In genomic region chr3:38491702-38492101, GRCm38 (mm10) we compare ENCODE assay signal across 28 mouse cellular contexts. TPM values are rescaled to one million over a fixed set of nuclear protein-coding genes. Genes with fewer than 3 reads are reported as not detected.
DNase-seq lines count a peak whose midpoint lies in the region; ATAC-seq and TF ChIP-seq lines count a peak whose summit lies in the region.
"Had no signal": no experiment of that assay in that cellular context is flagged by ENCODE, and none has a peak within 500 bp of the region (broad histone marks: within the 10 kb centered on the region; RNA-seq: fewer than 3 reads in every experiment).

No protein-coding gene starts in this region.

- H3K27ac ChIP-seq in lung, embryonic 14.5 days (ENCODE audit: low read depth) = no peak overlapping the region
- H3K27ac ChIP-seq in CH12.LX (ENCODE audit: insufficient read depth, low read depth) = no peak overlapping the region
- no peak overlapping the region for H3K27ac ChIP-seq in forebrain, embryonic 16.5 days (ENCODE audit: low read length)
- H3K27ac ChIP-seq: hindbrain, embryonic 10.5 days; hindbrain, embryonic 15.5 days; kidney, postnatal 0 days; layer of hippocampus, adult 2 months; limb, embryonic 13.5 days; macrophage; midbrain, embryonic 10.5 days; neural tube, embryonic 12.5 days had no signal

- no peak overlapping the region for H3K9ac ChIP-seq in lung, embryonic 14.5 days
- H3K9ac ChIP-seq in CH12.LX (ENCODE audit: insufficient read depth, low read depth) = no peak overlapping the region
- H3K9ac ChIP-seq in forebrain, embryonic 16.5 days (replicated peaks; ENCODE audit: low read depth, low read length) = no peak overlapping the region
- H3K9ac ChIP-seq: forebrain, postnatal 0 days; hindbrain, embryonic 15.5 days; limb, embryonic 13.5 days; neural tube, embryonic 12.5 days had no signal

- no peaks in the 10 kb centered on the region for H3K79me2 ChIP-seq in CH12.LX (replicated peaks; ENCODE audit: control insufficient read depth, extremely low read depth, insufficient read depth, poor library complexity, severe bottlenecking)

- intact Hi-C loops in heart, postnatal 10 days (cut with DNase I) = no loop called here

- WGBS in lung, embryonic 14.5 days = 68% methylated on average over 3 of the region's 3 CpGs
- WGBS in large intestine, adult 2 months = 30% methylated on average over 3 of the region's 3 CpGs
- WGBS in forebrain, embryonic 16.5 days = 83% methylated on average over 3 of the region's 3 CpGs

- no peak for TF ChIP-seq CTCF in lung, embryonic 14.5 days (IDR thresholded peaks at IDR 0.05; ENCODE audit: low read depth)
- TF ChIP-seq CTCF in CH12.LX (conservative IDR thresholded peaks at IDR 0.05 in 1 of 2, IDR thresholded peaks at IDR 0.05 in 1 of 2; ENCODE audit: low read depth in 2 of 2, low read length in 2 of 2) = no peak

- ATAC-seq in lung, embryonic 14.5 days (ENCODE audit: insufficient read depth) = no peak
- no peak for ATAC-seq in forebrain, embryonic 16.5 days
- ATAC-seq: forebrain, postnatal 0 days; midbrain, embryonic 16.5 days; Patski had no signal

- no peak overlapping the region for H3K4me3 ChIP-seq in lung, embryonic 14.5 days (ENCODE audit: low read depth, low read length)
- no peak overlapping the region for H3K4me3 ChIP-seq in CH12.LX (replicated peaks in 1 of 3; ENCODE audit: low read depth in 2 of 3, low read length in 2 of 3, poor library complexity in 1 of 3)
- no peak overlapping the region for H3K4me3 ChIP-seq in forebrain, embryonic 16.5 days (replicated peaks; ENCODE audit: low read length)
- H3K4me3 ChIP-seq: erythroblast, embryonic 14.5 days; hindbrain, embryonic 10.5 days; hindbrain, embryonic 15.5 days; layer of hippocampus, adult 2 months; limb, embryonic 13.5 days; midbrain, embryonic 10.5 days; myocyte; neural tube, embryonic 12.5 days had no signal

- no peak overlapping the region for H3K4me2 ChIP-seq in lung, embryonic 14.5 days
- H3K4me2 ChIP-seq in CH12.LX (ENCODE audit: insufficient read depth, low read depth, poor library complexity, severe bottlenecking) = no peak overlapping the region
- no peak overlapping the region for H3K4me2 ChIP-seq in forebrain, embryonic 16.5 days (ENCODE audit: low read length)
- H3K4me2 ChIP-seq: hindbrain, embryonic 15.5 days; limb, embryonic 13.5 days; liver, embryonic 11.5 days; neural tube, embryonic 12.5 days had no signal

- no peaks in the 10 kb centered on the region for H3K4me1 ChIP-seq in lung, embryonic 14.5 days (ENCODE audit: insufficient read depth)
- peaks cover 13 to 17% of the 10 kb centered on the region in 2 experiments for H3K4me1 ChIP-seq in CH12.LX (ENCODE audit: control insufficient read depth in 1 of 2, insufficient read depth in 2 of 2)
- no peaks in the 10 kb centered on the region for H3K4me1 ChIP-seq in forebrain, embryonic 16.5 days (replicated peaks; ENCODE audit: control insufficient read depth, insufficient read depth, low read length)
- H3K4me1 ChIP-seq: hindbrain, embryonic 10.5 days; hindbrain, embryonic 15.5 days; limb, embryonic 13.5 days; midbrain, embryonic 10.5 days; neural tube, embryonic 12.5 days had no signal

- TF ChIP-seq POLR2A in CH12.LX (IDR thresholded peaks at IDR 0.05; ENCODE audit: low read depth, low read length) = no peak

- no peaks in the 10 kb centered on the region for H3K27me3 ChIP-seq in lung, embryonic 14.5 days (ENCODE audit: insufficient read depth, low read length)
- H3K27me3 ChIP-seq in CH12.LX (replicated peaks) = peaks cover 2% of the 10 kb centered on the region
- no peaks in the 10 kb centered on the region for H3K27me3 ChIP-seq in forebrain, embryonic 16.5 days (replicated peaks; ENCODE audit: control insufficient read depth, insufficient read depth, low read length)
- H3K27me3 ChIP-seq: hindbrain, embryonic 15.5 days; limb, embryonic 13.5 days; neural tube, embryonic 12.5 days; Patski had no signal

- dilution Hi-C loops in CH12.LX (cut with MboI; ENCODE audit: extremely low pct_ligation_motif_present, extremely low pct_unique_long_range_greater_than_20kb, low sequenced_read_pairs) = no loop called here

- in situ Hi-C loops in CH12.LX (cut with MboI; ENCODE audit: low pct_ligation_motif_present, low pct_unique_long_range_greater_than_20kb, low sequenced_read_pairs) = no loop called here

- 0 out of 2 replicates have a peak, but pooled peaks have one; percentile 31 for TF ChIP-seq EP300 in CH12.LX (IDR thresholded peaks at IDR 0.05; ENCODE audit: low read length)

- TF ChIP-seq RAD21 in CH12.LX (IDR thresholded peaks at IDR 0.05; ENCODE audit: low read depth, low read length) = no peak

- no peaks in the 10 kb centered on the region for H3K9me3 ChIP-seq in lung, embryonic 14.5 days (ENCODE audit: low read depth, low read length)
- no peaks in the 10 kb centered on the region for H3K9me3 ChIP-seq in CH12.LX (replicated peaks; ENCODE audit: low read length)
- H3K9me3 ChIP-seq in forebrain, embryonic 16.5 days (ENCODE audit: control insufficient read depth, low read length) = no peaks in the 10 kb centered on the region
- H3K9me3 ChIP-seq: G1E; hindbrain, embryonic 10.5 days; hindbrain, embryonic 15.5 days; limb, embryonic 13.5 days; midbrain, embryonic 10.5 days; neural tube, embryonic 12.5 days had no signal

- peak; percentile 85 for DNase-seq in heart, adult 11 months
- DNase-seq in heart, postnatal 10 days = no peak
- peak; percentile 24 for DNase-seq in lung, embryonic 14.5 days
- no peak for DNase-seq in lung, postnatal 36 days
- DNase-seq in CH12.LX (ENCODE audit: extremely low read depth) = no peak
- peak; percentile 52 for DNase-seq in large intestine, adult 2 months (ENCODE audit: low read depth, low spot score)
- no peak for DNase-seq in thymus, postnatal 0 days (ENCODE audit: low spot score)
- DNase-seq: adrenal gland, postnatal 10 days; cerebellum, adult 11 months; cerebellum, adult 9-11 months; forebrain, postnatal 0 days; kidney, adult 18-20 months; right cerebral cortex, adult 18-20 months had no signal

- no peaks in the 10 kb centered on the region for H3K36me3 ChIP-seq in lung, embryonic 14.5 days (ENCODE audit: insufficient read depth)
- H3K36me3 ChIP-seq in CH12.LX (replicated peaks in 1 of 2; ENCODE audit: control insufficient read depth in 1 of 2, insufficient read depth in 1 of 2, low read length in 1 of 2) = no peaks in the 10 kb centered on the region
- H3K36me3 ChIP-seq in forebrain, embryonic 16.5 days (ENCODE audit: control insufficient read depth, insufficient read depth) = no peaks in the 10 kb centered on the region
- H3K36me3 ChIP-seq: G1E; hindbrain, embryonic 10.5 days; hindbrain, embryonic 15.5 days; limb, embryonic 13.5 days; midbrain, embryonic 10.5 days; neural tube, embryonic 12.5 days had no signal

TF ChIP-seq in CH12.LX, 34 proteins besides CTCF, POLR2A, EP300 and RAD21:
- TF ChIP-seq ZNF384 (IDR thresholded peaks at IDR 0.05; ENCODE audit: low read depth, low read length) = no peak
- TF ChIP-seq RCOR1 (conservative IDR thresholded peaks at IDR 0.05; ENCODE audit: low read depth, low read length) = no peak
- no peak for TF ChIP-seq NRF1 (IDR thresholded peaks at IDR 0.05; ENCODE audit: low read depth, low read length)
- TF ChIP-seq POLR2AphosphoS2 (IDR thresholded peaks at IDR 0.05; ENCODE audit: low read depth, low read length) = no peak
- no peak for TF ChIP-seq SIN3A (IDR thresholded peaks at IDR 0.05; ENCODE audit: low read length)
- TF ChIP-seq CHD2 (IDR thresholded peaks at IDR 0.05; ENCODE audit: low read length) = no peak
- TF ChIP-seq MYC (IDR thresholded peaks at IDR 0.05; ENCODE audit: low read depth, low read length) = no peak
- TF ChIP-seq JUN (IDR thresholded peaks at IDR 0.05; ENCODE audit: insufficient read depth, low read depth, low read length) = no peak
- no peak for TF ChIP-seq NELFE (IDR thresholded peaks at IDR 0.05; ENCODE audit: low read depth, low read length)
- no peak for TF ChIP-seq PAX5 (IDR thresholded peaks at IDR 0.05; ENCODE audit: low read length)
- no peak for TF ChIP-seq BHLHE40 (IDR thresholded peaks at IDR 0.05; ENCODE audit: low read depth, low read length)
- no peak for TF ChIP-seq MXI1 (IDR thresholded peaks at IDR 0.05; ENCODE audit: low read depth, low read length)
- TF ChIP-seq JUND (conservative IDR thresholded peaks at IDR 0.05; ENCODE audit: low read depth, low read length) = no peak

RNA-seq across cellular contexts. Expression of gene Ankrd50, which starts 7.1 kb away (rescaled TPM):
- 10 to 100 TPM; 60.4 to 71.1 TPM for total RNA-seq in heart, postnatal 10 days (2021)
- 24.3 and 24.8 TPM in 2 replicates for polyA plus RNA-seq in lung, embryonic 14.5 days (2014; fragmentation: Nextera tagmentation; extraction: Ambion mirVana)
- total RNA-seq in CH12.LX (2012; rRNA removed) = 11.2 and 24.6 TPM in 2 replicates
- total RNA-seq in CH12.LX (2014; rRNA removed) = 9.0 and 14.0 TPM in 2 replicates
- 14.6 and 16.4 TPM in 2 replicates for polyA plus RNA-seq in CH12.LX (2012; ENCODE audit: insufficient read length, low read depth)
- 16.1 and 20.7 TPM in 2 replicates for polyA plus RNA-seq in large intestine, adult 2 months (2012; rRNA removed)
- polyA plus RNA-seq in thymus, postnatal 0 days (2015; fragmentation: Nextera tagmentation; extraction: Ambion mirVana) = 13.1 and 15.4 TPM in 2 replicates
- 23.2 and 24.2 TPM in 2 replicates for polyA plus RNA-seq in forebrain, embryonic 16.5 days (2015; fragmentation: Nextera tagmentation; extraction: Ambion mirVana)

Comparison
In these comparisons a context has a peak if more than half of its experiments do, and no peak if none do; other contexts are left out.
1. DNase-seq: peak in heart, adult 11 months (single experiment), lung, embryonic 14.5 days (single experiment) and large intestine, adult 2 months (single experiment); none in heart, postnatal 10 days (0 of 2), lung, postnatal 36 days (single experiment), CH12.LX (single experiment) and thymus, postnatal 0 days (single experiment).